Mouse (Mus musculus) stomach, embryonic 16.5 days (tissue): Measurements from ENCODE around the gene Ttc5. TPM values are rescaled to one million over a fixed set of nuclear protein-coding genes. Genes with fewer than 3 reads are reported as not detected.

Experiments used
- ATAC-seq: fragments of 200-750 bp; cut with Nextera tagmentation; 2 replicates; pipeline ENCODE4 v1.8.0; 2017; ENCODE audit warnings: moderate number of reproducible peaks, moderate TSS enrichment; ENCODE audit not compliant: insufficient read depth, low FRiP score
- H3K27ac ChIP-seq: fragments of 300-500 bp; sonication (generic); 2 replicates; pipeline ENCODE4 v1.5.1; 2014; ENCODE audit warnings: low read length
- H3K27me3 ChIP-seq: fragments of 300-500 bp; sonication (generic); 2 replicates; pipeline ENCODE4 v1.6.1; 2014; ENCODE audit warnings: low read length, control low read depth, mixed read lengths; ENCODE audit not compliant: control insufficient read depth, insufficient read depth
- H3K36me3 ChIP-seq: fragments of 300-500 bp; sonication (generic); 2 replicates; pipeline ENCODE4 v1.6.1; 2014; ENCODE audit warnings: low read length; ENCODE audit not compliant: control insufficient read depth, insufficient read depth
- H3K4me1 ChIP-seq: fragments of 300-500 bp; sonication (generic); 2 replicates; pipeline ENCODE4 v1.6.1; 2014; ENCODE audit warnings: low read length, control low read depth, mixed read lengths; ENCODE audit not compliant: control insufficient read depth, insufficient read depth
- H3K4me2 ChIP-seq: fragments of 300-500 bp; sonication (generic); 2 replicates; pipeline ENCODE4 v1.6.1; 2014; ENCODE audit warnings: low read depth, low read length, mixed read lengths
- H3K4me3 ChIP-seq: fragments of 300-500 bp; sonication (generic); replicated peaks from 2 replicates; pipeline ENCODE4 v1.5.1; 2014; ENCODE audit warnings: mild to moderate bottlenecking, low read length
- H3K9ac ChIP-seq: fragments of 300-500 bp; sonication (generic); 2 replicates; pipeline ENCODE4 v1.6.1; 2014; ENCODE audit warnings: low read length
- H3K9me3 ChIP-seq: fragments of 300-500 bp; sonication (generic); replicated peaks from 2 replicates; pipeline ENCODE4 v1.6.1; 2016; ENCODE audit warnings: low read length, control low read depth; ENCODE audit not compliant: control insufficient read depth
- WGBS: fragments of 180-500 bp; shearing (Covaris S2); extraction: QIAGEN DNeasy Blood & Tissue Kit; methylation state at CpG from one replicate; pipeline ENCODE4 v1.1.7; 2014; 5-methylcytosine and 5-hydroxymethylcytosine counted together
- polyA plus RNA-seq: library from polyadenylated mRNA; unstranded; fragments of >200 nt; fragmentation: Nextera tagmentation; extraction: Ambion mirVana; gene quantifications from 2 replicates; pipeline ENCODE4 v1.2.1, GENCODE M21; 2015

Ttc5 gene
- polyA plus RNA-seq, 1 experiment from 2014 or later = 58.5 TPM

- no peaks in the 10 kb centered on the region for H3K27me3 ChIP-seq
- H3K27ac ChIP-seq = no peak overlapping the region
- no peaks in the 10 kb centered on the region for H3K9me3 ChIP-seq
- no peak for ATAC-seq
- WGBS = 7% methylated on average over 2 of the region's 2 CpGs
- H3K36me3 ChIP-seq = no peaks in the 10 kb centered on the region
- no peak overlapping the region for H3K4me3 ChIP-seq
- H3K9ac ChIP-seq = no peak overlapping the region
- no peak overlapping the region for H3K4me2 ChIP-seq
- no peaks in the 10 kb centered on the region for H3K4me1 ChIP-seq
Observed at GRCm38 (mm10) chr14:50788157-50788556, 2.8 kb upstream of the Ttc5 start.

DNA sequence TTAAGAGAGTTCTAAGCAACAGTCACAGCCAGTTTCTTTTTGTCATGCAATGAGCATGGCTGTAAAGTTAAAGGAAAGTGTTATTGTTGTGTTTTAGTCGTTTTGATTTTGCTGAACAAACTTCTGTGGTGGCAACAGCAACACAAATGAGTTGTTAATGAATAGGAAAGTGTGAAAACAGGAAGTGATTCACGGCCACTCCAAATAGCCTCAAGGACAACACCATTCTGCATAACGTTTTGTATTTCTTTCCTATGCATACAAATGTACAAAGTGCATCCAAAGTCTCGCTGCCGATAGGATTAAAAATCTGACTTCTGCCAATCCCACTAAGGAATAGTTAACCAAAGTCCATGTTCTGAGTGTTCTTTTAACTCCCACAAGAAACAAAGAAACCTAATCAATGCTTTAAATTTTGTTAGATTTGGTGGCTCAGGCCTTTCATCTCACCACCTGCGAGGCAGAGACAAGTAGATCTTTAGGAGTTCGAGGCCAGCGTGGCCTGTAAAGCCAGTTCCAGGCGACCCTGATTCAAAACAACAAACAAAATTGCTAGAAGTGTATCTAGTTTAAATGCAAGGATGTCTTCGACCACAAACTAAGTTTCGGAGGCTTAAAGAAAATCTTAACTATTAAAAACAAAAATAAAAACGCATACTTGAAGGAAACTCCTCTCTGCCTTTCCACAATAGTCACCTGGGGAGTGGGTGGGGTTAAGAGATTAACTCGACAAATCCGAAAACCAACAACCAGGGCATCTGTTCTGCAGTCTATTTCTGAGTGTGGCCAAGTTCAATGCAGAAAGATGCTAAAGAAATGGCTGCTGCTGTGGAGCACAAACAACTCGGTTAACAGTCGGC is 698 bp downstream of the Ttc5 start:
- Histone ChIP-seq H3K4me2 (peak overlapping the region; percentile 66), H3K4me1 (no peaks in the 10 kb centered on the region), H3K9ac (peak overlapping the region; percentile 81), H3K4me3 (peak overlapping the region; percentile 94), H3K27ac (peak overlapping the region; percentile 78), H3K36me3 (peaks cover 17% of the 10 kb centered on the region), H3K27me3 (no peaks in the 10 kb centered on the region), H3K9me3 (no peaks in the 10 kb centered on the region)
- ATAC-seq = no peak; the same call in 1 of the 2 replicates
- 21% methylated on average over 16 of the region's 16 CpGs for WGBS

- 93% methylated on average over 3 of the region's 3 CpGs for WGBS
- Histone ChIP-seq H3K36me3 (peaks cover 20% of the 10 kb centered on the region), H3K9ac (no peak overlapping the region), H3K27me3 (no peaks in the 10 kb centered on the region), H3K27ac (no peak overlapping the region), H3K4me3 (no peak overlapping the region), H3K4me2 (no peak overlapping the region), H3K4me1 (no peaks in the 10 kb centered on the region), H3K9me3 (no peaks in the 10 kb centered on the region)
- no peak for ATAC-seq
Observed at GRCm38 (mm10) chr14:50782166-50782565, 3.2 kb downstream of the Ttc5 start.

DNA sequence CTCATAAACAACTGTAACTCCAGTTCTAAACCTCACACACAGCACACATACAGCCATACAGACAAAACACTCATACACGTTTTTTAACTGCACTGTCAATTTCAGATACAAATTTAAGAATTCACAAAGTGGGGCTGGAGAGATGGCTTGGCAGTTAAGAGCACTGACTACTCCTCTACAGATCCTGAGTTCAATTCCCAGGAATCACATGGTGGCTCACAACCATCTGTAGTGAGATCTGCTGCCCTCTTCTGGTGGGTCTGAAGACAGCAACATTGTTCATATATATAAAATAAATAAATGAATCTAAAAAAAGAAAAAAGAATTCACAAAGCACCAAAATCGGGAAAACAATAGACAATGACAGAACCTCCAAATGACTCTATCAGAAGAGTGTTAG is 14.0 kb downstream of the Ttc5 start:
- no peak for ATAC-seq
- H3K36me3 ChIP-seq = peaks cover 32% of the 10 kb centered on the region
- no peak overlapping the region for H3K4me3 ChIP-seq
- H3K27me3 ChIP-seq = no peaks in the 10 kb centered on the region
- H3K4me2 ChIP-seq = no peak overlapping the region
- WGBS = 80% methylated on average over 2 of the region's 2 CpGs
- H3K4me1 ChIP-seq = no peaks in the 10 kb centered on the region
- H3K27ac ChIP-seq = no peak overlapping the region
- no peak overlapping the region for H3K9ac ChIP-seq
- H3K9me3 ChIP-seq = no peaks in the 10 kb centered on the region

- Histone ChIP-seq H3K4me2 (no peak overlapping the region), H3K27ac (no peak overlapping the region), H3K9me3 (no peaks in the 10 kb centered on the region), H3K4me3 (no peak overlapping the region), H3K36me3 (0 out of 2 replicates have a peak, but pooled peaks cover 10% of the 10 kb centered on the region), H3K9ac (no peak overlapping the region), H3K4me1 (no peaks in the 10 kb centered on the region), H3K27me3 (no peaks in the 10 kb centered on the region)
- WGBS = 97% methylated on average over 6 of the region's 6 CpGs
- no peak for ATAC-seq
Observed at GRCm38 (mm10) chr14:50765736-50766135, 19.6 kb downstream of the Ttc5 start.

- Histone ChIP-seq H3K9me3 (no peaks in the 10 kb centered on the region), H3K4me2 (no peak overlapping the region), H3K27ac (no peak overlapping the region), H3K4me3 (no peak overlapping the region), H3K4me1 (no peaks in the 10 kb centered on the region), H3K27me3 (no peaks in the 10 kb centered on the region), H3K9ac (no peak overlapping the region), H3K36me3 (no peaks in the 10 kb centered on the region)
- WGBS = 78% methylated on average over 5 of the region's 5 CpGs
- no peak for ATAC-seq
Observed at GRCm38 (mm10) chr14:50758416-50759085, 26.8 kb downstream of the Ttc5 start.

DNA sequence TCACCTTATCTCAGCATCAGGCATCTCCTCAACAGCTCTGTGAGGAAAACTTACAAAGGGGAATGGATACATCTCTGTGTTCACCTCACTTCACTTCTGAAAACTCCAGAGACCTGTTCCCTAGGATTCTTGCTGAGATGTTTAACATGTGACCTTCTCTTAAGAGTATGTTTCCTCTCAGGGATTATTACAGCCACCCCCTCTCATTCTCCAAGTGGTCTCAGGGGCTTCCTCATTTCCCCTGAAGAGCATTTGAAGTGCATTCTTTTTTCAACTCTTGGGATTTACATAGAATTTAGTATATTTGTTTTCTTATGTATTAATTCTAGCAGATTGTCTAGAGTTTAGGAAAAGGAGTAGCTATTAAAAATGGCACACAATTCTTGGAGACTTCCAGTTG is 40.3 kb downstream of the Ttc5 start, which contains the start of gene Olfr749:
Gene Olfr749, minus strand, starts transcription at position 101 of the 400 bp plus-strand sequence.
- Histone ChIP-seq H3K4me2 (no peak within 1 kb of the TSS), H3K9me3 (no peaks in the 10 kb centered on the region), H3K4me3 (no peak within 1 kb of the TSS), H3K9ac (no peak within 1 kb of the TSS), H3K4me1 (no peaks in the 10 kb centered on the region), H3K27ac (no peak within 1 kb of the TSS), H3K27me3 (no peaks in the 10 kb centered on the region), H3K36me3 (no peaks in the 10 kb centered on the region)
- ATAC-seq = no peak

GRCm38 (mm10) chr14:50741584-50741983 is 43.7 kb downstream of the Ttc5 start:
- H3K4me1 ChIP-seq = no peaks in the 10 kb centered on the region
- WGBS = 69% methylated on average over 2 of the region's 2 CpGs
- no peak overlapping the region for H3K27ac ChIP-seq
- H3K9ac ChIP-seq = no peak overlapping the region
- no peak overlapping the region for H3K4me2 ChIP-seq
- no peaks in the 10 kb centered on the region for H3K9me3 ChIP-seq
- no peak overlapping the region for H3K4me3 ChIP-seq
- no peaks in the 10 kb centered on the region for H3K27me3 ChIP-seq
- ATAC-seq = no peak
- no peaks in the 10 kb centered on the region for H3K36me3 ChIP-seq

DNA sequence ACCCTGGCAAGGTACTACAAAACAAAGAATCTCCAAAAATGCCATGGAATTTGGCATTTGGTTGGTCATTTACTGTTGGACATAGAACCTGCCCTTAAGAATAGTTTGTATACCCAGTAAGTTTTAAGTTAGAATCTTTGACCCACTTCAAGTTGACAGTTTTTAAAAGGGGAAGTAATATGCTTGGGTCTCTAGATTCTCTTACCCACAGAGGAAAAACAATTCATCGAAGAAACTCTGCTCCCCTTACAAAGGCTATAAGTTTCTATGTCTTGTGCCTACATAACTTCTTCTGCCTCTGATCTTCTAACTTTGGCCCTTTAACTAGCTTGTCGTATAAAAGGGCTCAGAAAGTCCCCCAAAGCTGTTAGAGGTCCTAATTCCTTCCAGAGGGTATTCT is 45.0 kb downstream of the Ttc5 start:
- Histone ChIP-seq H3K4me1 (no peaks in the 10 kb centered on the region), H3K4me2 (no peak overlapping the region), H3K4me3 (no peak overlapping the region), H3K9me3 (no peaks in the 10 kb centered on the region), H3K27me3 (no peaks in the 10 kb centered on the region), H3K9ac (no peak overlapping the region), H3K27ac (no peak overlapping the region), H3K36me3 (no peaks in the 10 kb centered on the region)
- 73% methylated on average over 2 of the region's 2 CpGs for WGBS
- no peak for ATAC-seq
